Mouse (Mus musculus) testis, adult 2 months (tissue): ENCODE data around the gene Rcor3.

ENCODE experiments used
- CTCF ChIP-seq: fragments of 200-500 bp; IDR thresholded peaks from 2 replicates; pipeline ENCODE4 v1.5.1; 2012; ENCODE audit warnings: low read depth, mild to moderate bottlenecking, inconsistent platforms, low read length, moderate library complexity; ENCODE audit not compliant: control insufficient read depth, insufficient read depth, insufficient replicate concordance
- POLR2A ChIP-seq: fragments of 200-500 bp; IDR thresholded peaks from 2 replicates; pipeline ENCODE4 v1.6.1; 2012; ENCODE audit warnings: low read depth, mild to moderate bottlenecking, inconsistent platforms, low read length, moderate library complexity; ENCODE audit not compliant: control insufficient read depth

- no peak for TF ChIP-seq CTCF
- no peak for TF ChIP-seq POLR2A
Observed at GRCm38 (mm10) chr1:192179877-192180276, 42.0 kb upstream of the Rcor3 start.
